Mouse (Mus musculus) midbrain, embryonic 15.5 days (tissue): ENCODE data around the gene Nkx6-2. TPM values are rescaled to one million over a fixed set of nuclear protein-coding genes. Genes with fewer than 3 reads are reported as not detected.

Source experiments
- ATAC-seq: fragments of 200-750 bp; cut with Nextera tagmentation; replicated peaks from 2 replicates; pipeline ENCODE4 v1.8.0; 2017; ENCODE audit warnings: moderate TSS enrichment
- H3K27ac ChIP-seq: fragments of 300-500 bp; sonication (generic); 2 replicates; pipeline ENCODE4 v1.5.1; 2015; ENCODE audit warnings: mild to moderate bottlenecking, inconsistent platforms
- H3K27me3 ChIP-seq: fragments of 300-500 bp; sonication (generic); replicated peaks from 2 replicates; pipeline ENCODE4 v1.6.1; 2015; ENCODE audit warnings: inconsistent platforms
- H3K36me3 ChIP-seq: fragments of 300-500 bp; sonication (generic); replicated peaks from 2 replicates; pipeline ENCODE4 v1.6.1; 2015; ENCODE audit warnings: inconsistent platforms
- H3K4me1 ChIP-seq: fragments of 300-500 bp; sonication (generic); 2 replicates; pipeline ENCODE4 v1.6.1; 2015; ENCODE audit warnings: inconsistent platforms
- H3K4me2 ChIP-seq: fragments of 300-500 bp; sonication (generic); 2 replicates; pipeline ENCODE4 v1.6.1; 2015; ENCODE audit warnings: inconsistent platforms, mild to moderate bottlenecking, moderate library complexity
- H3K4me3 ChIP-seq: fragments of 300-500 bp; sonication (generic); 2 replicates; pipeline ENCODE4 v1.5.1; 2015; ENCODE audit warnings: mild to moderate bottlenecking, inconsistent platforms
- H3K9ac ChIP-seq: fragments of 300-500 bp; sonication (generic); 2 replicates; pipeline ENCODE4 v1.6.1; 2015; ENCODE audit warnings: mild to moderate bottlenecking, inconsistent platforms
- H3K9me3 ChIP-seq: fragments of 300-500 bp; sonication (generic); 2 replicates; pipeline ENCODE4 v1.6.1; 2016; ENCODE audit warnings: inconsistent platforms
- WGBS: fragments of 180-500 bp; shearing (Covaris S2); methylation state at CpG from one replicate; pipeline ENCODE4 v1.1.7; 2015; ENCODE audit warnings: mixed read lengths; 5-methylcytosine and 5-hydroxymethylcytosine counted together
- polyA plus RNA-seq: library from polyadenylated mRNA; unstranded; fragments of >200 nt; fragmentation: Nextera tagmentation; extraction: Ambion mirVana; gene quantifications from 2 replicates; pipeline ENCODE4 v1.2.1, GENCODE M21; 2015

The Nkx6-2 gene
- polyA plus RNA-seq, 1 experiment from 2014 or later, result 3.9 TPM

GRCm38 (mm10) chr7:139564161-139564560, 18.4 kb downstream of the Nkx6-2 start:
- Histone ChIP-seq H3K9ac (no peak overlapping the region), H3K36me3 (0 out of 2 replicates have a peak, but pooled peaks cover under 1% of the 10 kb centered on the region), H3K4me1 (peaks cover 8% of the 10 kb centered on the region; the same call in 1 of the 2 replicates), H3K27me3 (peaks cover 25% of the 10 kb centered on the region), H3K9me3 (no peaks in the 10 kb centered on the region), H3K27ac (no peak overlapping the region), H3K4me3 (no peak overlapping the region), H3K4me2 (no peak overlapping the region)
- WGBS, result 92% methylated on average over 2 of the region's 2 CpGs
- no peak for ATAC-seq

DNA sequence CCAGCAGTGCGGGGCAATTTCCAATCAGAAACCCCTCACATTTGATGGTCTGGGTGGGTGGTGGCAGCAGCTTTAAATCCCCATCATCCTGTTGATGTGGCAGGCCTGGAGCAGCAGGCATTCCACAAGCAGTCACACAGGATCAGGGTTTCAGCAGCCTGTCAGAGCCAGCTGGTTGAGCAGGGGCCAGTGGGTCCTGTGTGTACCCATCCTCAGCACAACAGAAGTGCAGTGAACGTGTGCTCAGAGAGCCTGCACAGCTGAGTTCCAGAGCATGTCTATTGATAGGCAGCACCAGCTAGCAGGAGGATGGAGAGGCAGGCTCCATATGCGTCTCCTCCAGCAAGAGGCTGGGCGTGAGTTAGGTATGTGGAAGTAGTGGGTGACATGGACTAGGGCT, 19.2 kb downstream of the Nkx6-2 start:
- H3K4me2 ChIP-seq, result no peak overlapping the region
- H3K4me3 ChIP-seq, result no peak overlapping the region
- no peak overlapping the region for H3K27ac ChIP-seq
- peaks cover 8% of the 10 kb centered on the region; the same call in 1 of the 2 replicates for H3K4me1 ChIP-seq
- 58% methylated on average over 4 of the region's 4 CpGs for WGBS
- no peak overlapping the region for H3K9ac ChIP-seq
- H3K9me3 ChIP-seq, result no peaks in the 10 kb centered on the region
- H3K27me3 ChIP-seq, result peaks cover 31% of the 10 kb centered on the region
- ATAC-seq, result no peak
- 0 out of 2 replicates have a peak, but pooled peaks cover 2% of the 10 kb centered on the region for H3K36me3 ChIP-seq

DNA sequence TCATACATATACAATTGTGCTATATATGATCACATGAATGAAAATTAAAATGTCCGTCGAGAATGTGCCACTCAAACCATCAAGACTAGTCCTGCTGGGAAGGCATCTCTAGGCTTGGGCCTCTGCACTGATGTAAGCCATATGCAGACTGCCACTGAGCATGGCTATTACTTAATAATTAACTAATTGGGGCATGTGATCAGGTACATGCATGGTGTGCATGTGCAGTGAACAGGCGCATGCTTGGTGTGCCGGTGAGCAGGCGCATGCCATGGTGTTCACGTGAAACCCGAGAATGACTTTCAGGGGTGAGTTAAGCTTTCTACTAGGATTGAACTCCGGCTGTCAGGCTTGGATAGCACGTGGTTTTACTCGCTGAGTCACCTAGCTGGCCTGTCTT, 22.9 kb downstream of the Nkx6-2 start:
- H3K9ac ChIP-seq, result no peak overlapping the region
- whole genome bisulfite sequencing, result 90% methylated on average over 10 of the region's 10 CpGs
- peaks cover 44% of the 10 kb centered on the region for H3K27me3 ChIP-seq
- H3K9me3 ChIP-seq, result no peaks in the 10 kb centered on the region
- H3K4me2 ChIP-seq, result no peak overlapping the region
- peaks cover 18% of the 10 kb centered on the region for H3K4me1 ChIP-seq
- H3K36me3 ChIP-seq, result 0 out of 2 replicates have a peak, but pooled peaks cover 2% of the 10 kb centered on the region
- ATAC-seq, result no peak
- H3K4me3 ChIP-seq, result no peak overlapping the region
- H3K27ac ChIP-seq, result no peak overlapping the region

DNA sequence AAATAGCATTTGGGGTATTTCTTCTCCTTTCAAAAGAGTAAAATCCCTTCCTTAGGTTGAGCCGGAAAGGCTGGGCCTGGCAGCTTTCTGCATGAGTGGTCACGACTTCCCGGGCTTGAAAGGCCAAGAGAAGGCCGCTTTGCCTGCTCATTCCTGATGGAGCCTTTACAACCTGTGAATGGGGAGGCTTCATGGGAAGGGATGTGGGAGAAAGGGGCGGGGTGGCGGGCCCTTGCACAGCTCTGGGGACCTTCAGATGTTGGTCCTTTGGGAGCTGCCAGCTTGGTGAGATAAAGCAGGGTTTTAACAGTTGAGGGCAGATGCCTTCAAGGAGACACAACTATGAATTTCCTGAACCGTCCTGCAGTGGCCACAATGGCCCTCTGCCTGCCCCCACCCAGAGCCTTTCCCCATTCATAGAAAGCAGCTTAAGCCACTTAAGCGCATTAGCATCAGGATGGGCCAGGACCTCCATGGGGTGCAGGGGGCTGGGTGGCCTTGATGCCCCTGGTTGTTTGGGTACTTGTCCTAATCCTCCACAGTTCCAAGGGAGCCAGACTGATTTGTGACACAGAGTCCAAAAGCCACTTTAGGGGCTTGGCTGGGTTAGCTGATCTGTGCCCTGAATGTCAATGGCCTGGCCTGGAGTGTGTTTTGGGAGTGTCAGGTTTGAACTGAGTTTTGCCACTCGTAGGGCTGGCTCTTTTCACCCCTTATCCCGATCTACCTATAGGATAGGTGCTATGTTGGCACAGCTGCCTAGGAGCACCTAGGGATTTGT, 25.7 kb downstream of the Nkx6-2 start:
- H3K9ac ChIP-seq, result no peak overlapping the region
- no peaks in the 10 kb centered on the region for H3K9me3 ChIP-seq
- H3K4me2 ChIP-seq, result no peak overlapping the region
- 0 out of 2 replicates have a peak, but pooled peaks cover 2% of the 10 kb centered on the region for H3K36me3 ChIP-seq
- WGBS, result 14% methylated on average over 10 of the region's 10 CpGs
- H3K27ac ChIP-seq, result no peak overlapping the region
- H3K27me3 ChIP-seq, result peaks cover 59% of the 10 kb centered on the region
- no peak for ATAC-seq
- peaks cover 10% of the 10 kb centered on the region for H3K4me1 ChIP-seq
- H3K4me3 ChIP-seq, result no peak overlapping the region

- Histone ChIP-seq H3K9me3 (no peaks in the 10 kb centered on the region), H3K4me2 (no peak overlapping the region), H3K27me3 (peaks cover 62% of the 10 kb centered on the region), H3K9ac (no peak overlapping the region), H3K36me3 (0 out of 2 replicates have a peak, but pooled peaks cover 2% of the 10 kb centered on the region), H3K4me1 (peaks cover 10% of the 10 kb centered on the region), H3K4me3 (no peak overlapping the region), H3K27ac (no peak overlapping the region)
- no peak for ATAC-seq
- 17% methylated on average over 5 of the region's 5 CpGs for WGBS
Measured at GRCm38 (mm10) chr7:139556331-139556730, 26.3 kb downstream of the Nkx6-2 start.

DNA sequence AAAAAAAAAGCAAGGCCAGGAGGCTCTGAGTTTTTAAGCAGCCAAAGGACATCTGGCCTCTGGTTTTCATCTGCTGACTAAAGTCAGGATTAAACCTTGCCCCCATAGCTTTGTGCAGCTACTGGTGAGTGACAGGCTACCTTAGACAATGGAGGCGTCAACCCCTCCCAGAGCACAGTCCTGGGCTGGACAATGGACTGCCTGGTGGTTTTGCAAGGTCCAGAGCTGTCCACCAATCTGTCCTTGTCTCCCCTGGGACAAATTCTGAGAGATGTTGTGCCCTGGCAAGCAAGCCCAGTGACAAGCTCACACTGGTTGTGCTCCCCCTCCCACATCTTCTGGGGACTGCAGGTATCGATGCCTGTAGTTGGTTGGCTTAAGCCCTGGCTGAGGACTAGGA, 31.1 kb downstream of the Nkx6-2 start:
- Histone ChIP-seq H3K27me3 (peaks cover 66% of the 10 kb centered on the region), H3K4me2 (no peak overlapping the region), H3K36me3 (no peaks in the 10 kb centered on the region), H3K9ac (no peak overlapping the region), H3K27ac (no peak overlapping the region), H3K4me1 (peaks cover 3% of the 10 kb centered on the region), H3K4me3 (no peak overlapping the region), H3K9me3 (no peaks in the 10 kb centered on the region)
- 20% methylated on average over 2 of the region's 2 CpGs for WGBS
- no peak for ATAC-seq

DNA sequence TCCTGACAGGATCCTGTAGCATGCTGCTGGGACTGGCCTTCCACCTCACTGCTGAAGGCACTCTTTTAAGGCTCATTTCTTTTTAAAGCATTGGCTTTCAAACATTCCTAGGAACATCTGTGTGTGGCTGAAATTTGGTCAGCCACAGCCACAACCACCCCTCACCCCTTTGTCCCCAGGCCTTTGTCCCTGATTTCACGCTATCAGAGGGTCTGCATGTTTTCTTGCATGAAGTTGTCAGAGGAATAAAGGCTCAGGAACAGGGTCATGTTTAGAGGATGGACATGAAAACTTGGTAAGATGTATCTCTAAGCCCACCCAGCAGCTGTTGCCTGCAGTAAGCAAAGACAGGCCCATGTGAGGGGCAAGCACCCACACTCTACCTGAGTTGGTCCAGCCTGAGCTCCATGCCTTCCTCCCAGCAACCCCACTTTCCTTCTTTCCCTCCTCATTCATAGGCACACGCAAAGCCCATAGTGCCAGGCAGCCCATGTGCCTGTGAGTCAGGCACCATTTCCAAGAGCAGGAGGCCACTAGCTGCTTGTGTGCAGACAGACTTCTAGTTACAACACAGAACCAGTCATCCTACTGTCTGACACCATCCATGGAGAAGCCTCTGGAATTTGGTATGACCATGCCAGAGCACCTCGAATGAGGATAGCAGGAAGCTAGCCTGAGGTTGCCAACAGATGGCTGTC, 32.4 kb downstream of the Nkx6-2 start:
- Histone ChIP-seq H3K4me3 (no peak overlapping the region), H3K27ac (no peak overlapping the region), H3K9me3 (no peaks in the 10 kb centered on the region), H3K9ac (no peak overlapping the region), H3K4me2 (no peak overlapping the region), H3K36me3 (no peaks in the 10 kb centered on the region), H3K4me1 (peaks cover 10% of the 10 kb centered on the region), H3K27me3 (peaks cover 63% of the 10 kb centered on the region)
- ATAC-seq, result no peak
- 61% methylated on average over 3 of the region's 3 CpGs for WGBS

GRCm38 (mm10) chr7:139547325-139547724, 35.3 kb downstream of the Nkx6-2 start:
- Histone ChIP-seq H3K4me3 (no peak overlapping the region), H3K27ac (no peak overlapping the region), H3K9ac (no peak overlapping the region), H3K9me3 (no peaks in the 10 kb centered on the region), H3K4me2 (no peak overlapping the region), H3K36me3 (no peaks in the 10 kb centered on the region), H3K27me3 (peaks cover 55% of the 10 kb centered on the region), H3K4me1 (peaks cover 20% of the 10 kb centered on the region)
- no peak for ATAC-seq
- WGBS, result 92% methylated on average over 2 of the region's 2 CpGs

DNA sequence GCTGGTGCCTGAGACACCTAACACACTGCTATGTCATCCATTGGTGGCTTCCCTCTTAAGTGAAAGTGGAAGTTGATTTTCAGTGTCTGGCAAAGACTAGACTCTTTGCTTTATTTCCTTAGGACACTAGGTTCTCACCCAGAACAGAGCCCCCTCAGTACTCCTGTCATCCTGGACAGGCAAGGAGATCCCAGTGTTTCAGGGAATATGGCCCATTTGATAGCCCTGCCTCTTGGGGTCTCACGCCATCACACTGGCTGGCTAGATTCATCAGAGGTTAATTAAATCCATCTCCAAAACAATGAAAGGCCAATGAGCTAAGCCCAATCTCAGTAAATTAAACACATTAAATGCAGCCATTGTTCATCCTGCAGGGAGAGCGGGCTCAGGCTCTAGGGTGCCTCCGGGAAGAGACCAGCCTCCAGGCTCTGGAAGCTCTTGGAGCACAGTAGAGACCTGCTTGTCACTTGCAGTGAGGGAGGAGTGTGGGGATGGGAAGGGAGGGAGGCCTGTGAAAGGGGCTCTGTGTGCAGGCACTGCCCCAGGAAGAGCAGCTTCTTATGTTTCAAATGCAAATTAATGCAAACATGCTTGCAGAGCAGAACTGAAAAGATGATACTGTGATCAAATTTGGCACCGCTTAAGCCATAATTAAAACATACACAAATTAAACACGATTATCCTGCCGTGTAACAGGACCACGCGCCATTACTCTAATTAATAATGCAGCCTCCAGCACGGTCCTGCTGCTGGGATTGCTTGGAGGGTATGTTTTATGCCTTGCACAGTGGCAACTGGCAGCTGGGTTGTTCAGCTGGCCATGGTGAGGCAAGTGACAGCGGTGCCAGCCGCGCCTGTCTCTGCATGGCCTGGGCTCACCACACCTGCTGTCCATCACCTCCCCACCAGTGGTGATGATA, 37.6 kb downstream of the Nkx6-2 start:
- Histone ChIP-seq H3K4me2 (no peak overlapping the region), H3K4me3 (no peak overlapping the region), H3K36me3 (no peaks in the 10 kb centered on the region), H3K4me1 (peaks cover 20% of the 10 kb centered on the region), H3K9me3 (no peaks in the 10 kb centered on the region), H3K27me3 (peaks cover 60% of the 10 kb centered on the region), H3K9ac (no peak overlapping the region), H3K27ac (peak overlapping the region; percentile 55)
- 20% methylated on average over 12 of the region's 12 CpGs for WGBS
- ATAC-seq, result peak; percentile 93

- H3K4me3 ChIP-seq, result no peak overlapping the region
- no peaks in the 10 kb centered on the region for H3K9me3 ChIP-seq
- H3K4me1 ChIP-seq, result peaks cover 20% of the 10 kb centered on the region
- H3K36me3 ChIP-seq, result no peaks in the 10 kb centered on the region
- H3K27me3 ChIP-seq, result peaks cover 51% of the 10 kb centered on the region
- no peak overlapping the region for H3K9ac ChIP-seq
- WGBS, result 85% methylated on average over 6 of the region's 6 CpGs
- no peak overlapping the region for H3K27ac ChIP-seq
- H3K4me2 ChIP-seq, result no peak overlapping the region
- ATAC-seq, result no peak
Measured at GRCm38 (mm10) chr7:139541422-139541821, 41.2 kb downstream of the Nkx6-2 start.

GRCm38 (mm10) chr7:139540601-139541000, 42.0 kb downstream of the Nkx6-2 start:
- H3K4me3 ChIP-seq, result no peak overlapping the region
- H3K27ac ChIP-seq, result no peak overlapping the region
- H3K36me3 ChIP-seq, result no peaks in the 10 kb centered on the region
- no peak for ATAC-seq
- H3K9ac ChIP-seq, result no peak overlapping the region
- WGBS, result 85% methylated on average over 1 of the region's 1 CpGs
- peaks cover 59% of the 10 kb centered on the region for H3K27me3 ChIP-seq
- H3K4me2 ChIP-seq, result no peak overlapping the region
- no peaks in the 10 kb centered on the region for H3K9me3 ChIP-seq
- H3K4me1 ChIP-seq, result peaks cover 14% of the 10 kb centered on the region

DNA sequence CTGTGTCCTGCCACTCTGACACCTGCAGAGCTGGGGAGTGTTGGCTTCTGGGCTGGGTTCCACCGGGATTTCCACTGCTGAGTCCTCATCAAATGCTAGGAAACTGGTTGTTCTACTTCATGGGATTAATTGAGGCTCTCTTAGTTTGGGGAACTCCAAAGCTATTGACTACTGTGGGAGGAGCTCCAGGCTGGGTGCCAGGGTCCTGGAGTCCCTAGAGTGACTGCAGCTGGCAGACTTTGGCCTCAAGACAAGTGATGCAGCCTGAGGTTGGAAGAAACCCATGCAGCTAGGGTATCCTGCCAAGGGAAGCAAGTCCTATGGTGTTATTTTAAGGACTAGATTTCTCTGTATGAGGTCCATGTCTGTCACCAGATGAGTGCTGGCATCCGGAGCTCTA, 44.1 kb downstream of the Nkx6-2 start:
- no peak overlapping the region for H3K27ac ChIP-seq
- no peaks in the 10 kb centered on the region for H3K9me3 ChIP-seq
- H3K4me2 ChIP-seq, result no peak overlapping the region
- no peak for ATAC-seq
- H3K36me3 ChIP-seq, result no peaks in the 10 kb centered on the region
- WGBS, result 79% methylated on average over 2 of the region's 2 CpGs
- H3K9ac ChIP-seq, result no peak overlapping the region
- H3K4me1 ChIP-seq, result no peaks in the 10 kb centered on the region
- peaks cover 76% of the 10 kb centered on the region for H3K27me3 ChIP-seq
- H3K4me3 ChIP-seq, result no peak overlapping the region
